In genomic region chr2:101628297-101629236, GRCm38 (mm10) we compare ENCODE assay signal across 7 mouse cellular contexts. TPM values are rescaled to one million over a fixed set of nuclear protein-coding genes. Genes with fewer than 3 reads are reported as not detected.
DNase-seq lines count a peak whose midpoint lies in the region; ATAC-seq lines count a peak whose summit lies in the region.

No protein-coding gene starts in this region.

- peak overlapping the region; percentile 59 for H3K4me3 ChIP-seq in hindbrain, embryonic 13.5 days

- peak overlapping the region; percentile 94 for H3K27ac ChIP-seq in hindbrain, embryonic 13.5 days

- H3K4me1 ChIP-seq in hindbrain, embryonic 13.5 days (replicated peaks) = peaks cover 14% of the 10 kb centered on the region

- no peaks in the 10 kb centered on the region for H3K9me3 ChIP-seq in hindbrain, embryonic 13.5 days

- under 1% methylated on average over 31 of the region's 31 CpGs for WGBS in hindbrain, embryonic 13.5 days

- H3K27me3 ChIP-seq in hindbrain, embryonic 13.5 days = 0 out of 2 replicates have a peak, but pooled peaks cover 10% of the 10 kb centered on the region

- DNase-seq in WW6 (ENCODE audit: low read depth, low spot score) = peak; percentile 70
- DNase-seq in cerebellum, postnatal 10 days = peak; percentile 86 to 90
- DNase-seq in frontal cortex, postnatal 14 days (ENCODE audit: low spot score in 2 of 2) = peak; percentile 72 to 87
- peak; percentile 56 to 80 for DNase-seq in layer of hippocampus, postnatal 25 days (ENCODE audit: extremely low spot score in 1 of 2, low spot score in 1 of 2)
- DNase-seq in lung, postnatal 25 days (ENCODE audit: low spot score) = peak; percentile 95
- DNase-seq in retina, embryonic 14.5 days (ENCODE audit: low spot score) = peak; percentile 98

- peak; percentile 99 for ATAC-seq in hindbrain, embryonic 13.5 days (ENCODE audit: low FRiP score)

- no peaks in the 10 kb centered on the region for H3K36me3 ChIP-seq in hindbrain, embryonic 13.5 days

- H3K4me2 ChIP-seq in hindbrain, embryonic 13.5 days = peak overlapping the region; percentile 65

- peak overlapping the region; percentile 74 for H3K9ac ChIP-seq in hindbrain, embryonic 13.5 days

RNA-seq across cellular contexts. Expression of gene Rag2, which starts 4.0 kb away (rescaled TPM):
- 0.14 TPM in 1 of 2 replicates, not detected in the other for polyA plus RNA-seq in hindbrain, embryonic 13.5 days (2015; fragmentation: Nextera tagmentation; extraction: Ambion mirVana)
- total RNA-seq in layer of hippocampus, postnatal 25 days (2021) = not detected

RNA-seq across cellular contexts. Expression of gene Rag1, which starts 20.7 kb away (rescaled TPM):
- polyA plus RNA-seq in hindbrain, embryonic 13.5 days (2015; fragmentation: Nextera tagmentation; extraction: Ambion mirVana) = 0.09 TPM in 2 replicates
- under 1 TPM; 0.16 to 0.22 TPM for total RNA-seq in layer of hippocampus, postnatal 25 days (2021)

RNA-seq across cellular contexts. Expression of gene B230118H07Rik, which starts 20.8 kb away (rescaled TPM):
- polyA plus RNA-seq in hindbrain, embryonic 13.5 days (2015; fragmentation: Nextera tagmentation; extraction: Ambion mirVana) = 59.8 and 62.5 TPM in 2 replicates
- 10 to 100 TPM; 30.7 to 33.0 TPM for total RNA-seq in layer of hippocampus, postnatal 25 days (2021)

RNA-seq across cellular contexts. Expression of gene Traf6, which starts 49.7 kb away (rescaled TPM):
- polyA plus RNA-seq in hindbrain, embryonic 13.5 days (2015; fragmentation: Nextera tagmentation; extraction: Ambion mirVana) = 6.6 and 6.8 TPM in 2 replicates
- 10 to 100 TPM; 14.0 to 14.7 TPM for total RNA-seq in layer of hippocampus, postnatal 25 days (2021)

Comparison
In these comparisons a context has a peak if more than half of its experiments do, and no peak if none do; other contexts are left out.
1. Peak in every context shown above with its lines: DNase-seq, ATAC-seq, H3K4me3 ChIP-seq and H3K27ac ChIP-seq.